Mouse (Mus musculus) heart, embryonic 11.5 days (tissue): ENCODE measurements around the gene Cox19. TPM values are rescaled to one million over a fixed set of nuclear protein-coding genes. Genes with fewer than 3 reads are reported as not detected.
A peak's percentile ranks its signal among the peaks of the same experiment; 100 is the strongest.

Experiments used
- ATAC-seq: fragments of 200-750 bp; cut with Nextera tagmentation; replicated peaks from 2 replicates; pipeline ENCODE4 v1.8.0; 2017; ENCODE audit warnings: moderate library complexity; ENCODE audit not compliant: insufficient number of reproducible peaks, low FRiP score, low TSS enrichment
- H3K27ac ChIP-seq: fragments of 300-500 bp; sonication (generic); 2 replicates; pipeline ENCODE4 v1.5.1; 2014; ENCODE audit warnings: mild to moderate bottlenecking, low read depth, low read length
- H3K27me3 ChIP-seq: fragments of 300-500 bp; sonication (generic); 2 replicates; pipeline ENCODE4 v1.6.1; 2014; ENCODE audit warnings: mild to moderate bottlenecking, low read length, mixed read lengths; ENCODE audit not compliant: control insufficient read depth, insufficient read depth
- H3K36me3 ChIP-seq: fragments of 300-500 bp; sonication (generic); 2 replicates; pipeline ENCODE4 v1.6.1; 2014; ENCODE audit warnings: mild to moderate bottlenecking, low read length, moderate library complexity, mixed read lengths; ENCODE audit not compliant: control insufficient read depth, insufficient read depth
- H3K4me1 ChIP-seq: fragments of 300-500 bp; sonication (generic); 2 replicates; pipeline ENCODE4 v1.6.1; 2014; ENCODE audit warnings: low read length; ENCODE audit not compliant: control insufficient read depth, insufficient read depth
- H3K4me2 ChIP-seq: fragments of 300-500 bp; sonication (generic); 2 replicates; pipeline ENCODE4 v1.6.1; 2014; ENCODE audit warnings: mild to moderate bottlenecking, moderate library complexity
- H3K4me3 ChIP-seq: fragments of 300-500 bp; sonication (generic); 2 replicates; pipeline ENCODE4 v1.5.1; 2014; ENCODE audit warnings: low read depth, low read length
- H3K9ac ChIP-seq: fragments of 300-500 bp; sonication (generic); 2 replicates; pipeline ENCODE4 v1.6.1; 2014; ENCODE audit warnings: mild to moderate bottlenecking, low read depth, low read length, moderate library complexity
- H3K9me3 ChIP-seq: fragments of 300-500 bp; sonication (generic); replicated peaks from 2 replicates; pipeline ENCODE4 v1.6.1; 2016; ENCODE audit warnings: low read length; ENCODE audit not compliant: control insufficient read depth
- WGBS: fragments of 180-500 bp; shearing (Covaris S2); extraction: QIAGEN DNeasy Blood & Tissue Kit; methylation state at CpG from one replicate; pipeline ENCODE4 v1.1.7; 2014; ENCODE audit not compliant: insufficient replicate concordance; 5-methylcytosine and 5-hydroxymethylcytosine counted together
- polyA plus RNA-seq: library from polyadenylated mRNA; unstranded; fragments of >200 nt; fragmentation: Nextera tagmentation; extraction: Ambion mirVana; gene quantifications from 2 replicates; pipeline ENCODE4 v1.2.1, GENCODE M21; 2014

Gene Cox19
- polyA plus RNA-seq, 1 experiment from 2014 or later, result 95.2 TPM

GRCm38 (mm10) chr5:139386047-139386446 is 34.8 kb upstream of the Cox19 start:
- Histone ChIP-seq H3K36me3 (no peaks in the 10 kb centered on the region), H3K9me3 (no peaks in the 10 kb centered on the region), H3K4me1 (peaks cover 77% of the 10 kb centered on the region), H3K27ac (0 out of 2 replicates have a peak overlapping the region, but pooled peaks have one; percentile 10), H3K4me2 (no peak overlapping the region), H3K4me3 (no peak overlapping the region), H3K9ac (no peak overlapping the region), H3K27me3 (no peaks in the 10 kb centered on the region)
- WGBS, result 87% methylated on average over 5 of the region's 5 CpGs
- no peak for ATAC-seq

GRCm38 (mm10) chr5:139384531-139384930 is 33.3 kb upstream of the Cox19 start:
- H3K4me2 ChIP-seq, result peak overlapping the region; percentile 88
- H3K27ac ChIP-seq, result peak overlapping the region; percentile 54
- H3K36me3 ChIP-seq, result no peaks in the 10 kb centered on the region
- ATAC-seq, result no peak
- H3K4me3 ChIP-seq, result no peak overlapping the region
- H3K27me3 ChIP-seq, result no peaks in the 10 kb centered on the region
- 29% methylated on average over 10 of the region's 10 CpGs for WGBS
- peak overlapping the region; percentile 54; the same call in 1 of the 2 replicates for H3K9ac ChIP-seq
- no peaks in the 10 kb centered on the region for H3K9me3 ChIP-seq
- peaks cover 74% of the 10 kb centered on the region for H3K4me1 ChIP-seq

GRCm38 (mm10) chr5:139383234-139383633 is 32.0 kb upstream of the Cox19 start:
- 71% methylated on average over 9 of the region's 9 CpGs for WGBS
- H3K9me3 ChIP-seq, result no peaks in the 10 kb centered on the region
- 0 out of 2 replicates have a peak overlapping the region, but pooled peaks have one; percentile 15 for H3K4me3 ChIP-seq
- H3K27ac ChIP-seq, result peak overlapping the region; percentile 93
- peaks cover 75% of the 10 kb centered on the region for H3K4me1 ChIP-seq
- no peaks in the 10 kb centered on the region for H3K36me3 ChIP-seq
- ATAC-seq, result no peak
- no peaks in the 10 kb centered on the region for H3K27me3 ChIP-seq
- H3K4me2 ChIP-seq, result peak overlapping the region; percentile 88
- peak overlapping the region; percentile 58; the same call in 1 of the 2 replicates for H3K9ac ChIP-seq

GRCm38 (mm10) chr5:139382760-139383159 is 31.5 kb upstream of the Cox19 start:
- Histone ChIP-seq H3K36me3 (no peaks in the 10 kb centered on the region), H3K4me2 (peak overlapping the region; percentile 88), H3K9me3 (no peaks in the 10 kb centered on the region), H3K9ac (peak overlapping the region; percentile 58), H3K27me3 (no peaks in the 10 kb centered on the region), H3K4me3 (peak overlapping the region; percentile 23; the same call in 1 of the 2 replicates), H3K4me1 (peaks cover 74% of the 10 kb centered on the region), H3K27ac (peak overlapping the region; percentile 93)
- ATAC-seq, result peak; percentile 44
- WGBS, result 12% methylated on average over 8 of the region's 8 CpGs

- Histone ChIP-seq H3K9ac (peak overlapping the region; percentile 40), H3K4me2 (peak overlapping the region; percentile 88), H3K27me3 (no peaks in the 10 kb centered on the region), H3K9me3 (no peaks in the 10 kb centered on the region), H3K4me1 (peaks cover 78% of the 10 kb centered on the region), H3K36me3 (no peaks in the 10 kb centered on the region), H3K4me3 (peak overlapping the region; percentile 77), H3K27ac (peak overlapping the region; percentile 93)
- ATAC-seq, result peak; percentile 24; the same call in 1 of the 2 replicates
- 48% methylated on average over 18 of the region's 18 CpGs for WGBS
These were observed 30.6 kb upstream of the Cox19 start for GRCm38 (mm10) chr5:139381586-139382513.

GRCm38 (mm10) chr5:139380385-139381248 is 29.4 kb upstream of the Cox19 start:
- H3K4me3 ChIP-seq, result peak overlapping the region; percentile 77
- 1% methylated on average over 72 of the region's 73 CpGs for WGBS
- peaks cover 79% of the 10 kb centered on the region for H3K4me1 ChIP-seq
- H3K27me3 ChIP-seq, result no peaks in the 10 kb centered on the region
- peak overlapping the region; percentile 86 for H3K9ac ChIP-seq
- no peaks in the 10 kb centered on the region for H3K9me3 ChIP-seq
- ATAC-seq, result peak; percentile 83
- peak overlapping the region; percentile 88 for H3K4me2 ChIP-seq
- H3K27ac ChIP-seq, result peak overlapping the region; percentile 85
- H3K36me3 ChIP-seq, result no peaks in the 10 kb centered on the region

GRCm38 (mm10) chr5:139379771-139380384 is 28.7 kb upstream of the Cox19 start:
- ATAC-seq, result 0 out of 2 replicates have a peak, but pooled peaks have one; percentile 0
- WGBS, result 28% methylated on average over 8 of the region's 8 CpGs
- Histone ChIP-seq H3K27me3 (no peaks in the 10 kb centered on the region), H3K36me3 (no peaks in the 10 kb centered on the region), H3K9me3 (no peaks in the 10 kb centered on the region), H3K9ac (peak overlapping the region; percentile 58), H3K4me3 (peak overlapping the region; percentile 77), H3K4me2 (peak overlapping the region; percentile 88), H3K27ac (peak overlapping the region; percentile 85), H3K4me1 (peaks cover 74% of the 10 kb centered on the region)
